Mouse (Mus musculus) skeletal muscle tissue, adult 2 months (tissue): ENCODE data around the gene Tenm3.

Experiments
- DNase-seq: peaks from one replicate; pipeline ENCODE4 v3.0.0-alpha.2; 2012; ENCODE audit warnings: low read depth, low spot score

The Tenm3 gene

GRCm38 (mm10) chr8:48456328-48457124, 387.2 kb downstream of the Tenm3 start:
- DNase-seq, result no peak

DNA sequence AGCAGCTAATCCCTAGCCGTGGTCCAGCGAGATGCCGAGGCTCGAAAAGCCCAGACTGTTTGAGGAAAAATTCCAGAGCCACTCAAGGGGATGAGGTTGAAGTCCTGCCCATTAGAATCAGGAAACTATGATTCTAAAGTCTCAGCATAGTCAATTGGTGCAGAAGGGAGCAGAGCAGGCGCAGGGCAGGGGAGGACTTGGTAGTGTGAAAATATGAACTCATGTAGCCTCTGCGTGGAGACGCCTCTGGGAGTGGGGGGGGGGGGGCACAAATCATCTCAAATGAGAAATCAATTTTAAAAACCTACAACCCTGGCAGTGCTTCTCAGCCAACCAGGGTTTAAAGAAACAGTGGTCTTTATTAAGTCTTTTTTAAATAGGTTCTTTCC, 392.5 kb downstream of the Tenm3 start:
- DNase-seq, result peak; percentile 8

- no peak for DNase-seq
Measured at GRCm38 (mm10) chr8:48450397-48451246, 393.1 kb downstream of the Tenm3 start.

- no peak for DNase-seq
Measured at GRCm38 (mm10) chr8:48449625-48450024, 394.1 kb downstream of the Tenm3 start.

- DNase-seq, result no peak
Measured at GRCm38 (mm10) chr8:48445690-48446089, 398.1 kb downstream of the Tenm3 start.

GRCm38 (mm10) chr8:48439491-48439890, 404.3 kb downstream of the Tenm3 start:
- DNase-seq, result no peak

DNA sequence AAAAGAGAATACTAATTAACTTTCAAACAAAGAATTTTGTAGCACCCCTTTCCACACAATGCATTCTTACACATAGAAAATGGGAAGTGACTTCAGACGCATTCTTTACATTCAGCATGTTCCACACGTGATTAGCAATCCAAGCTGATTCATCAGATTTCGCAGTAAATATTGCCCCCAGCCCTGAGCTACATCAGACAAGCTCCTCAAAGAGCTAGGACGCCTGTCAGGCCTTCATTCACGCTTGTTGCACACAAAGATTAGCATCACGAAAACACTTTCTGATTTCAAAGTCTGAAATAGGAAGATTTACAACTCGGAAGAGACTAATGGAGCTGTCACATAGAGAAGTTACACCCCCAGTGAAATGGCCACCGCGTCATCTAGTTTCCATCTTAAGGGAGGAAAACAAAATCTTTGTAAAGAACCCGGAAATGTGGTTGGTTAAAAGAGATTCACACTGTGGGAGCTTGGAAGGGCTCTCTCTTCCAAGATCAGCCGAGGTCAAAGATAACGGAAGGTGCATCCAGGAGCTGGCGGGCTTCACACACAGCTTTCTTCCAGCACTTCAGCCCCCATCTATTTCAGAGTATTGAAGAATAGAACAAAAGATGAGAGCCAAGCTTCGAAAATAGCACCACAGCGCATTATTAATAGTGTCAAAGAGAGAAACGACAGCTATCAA, 406.1 kb downstream of the Tenm3 start:
- DNase-seq, result no peak

DNA sequence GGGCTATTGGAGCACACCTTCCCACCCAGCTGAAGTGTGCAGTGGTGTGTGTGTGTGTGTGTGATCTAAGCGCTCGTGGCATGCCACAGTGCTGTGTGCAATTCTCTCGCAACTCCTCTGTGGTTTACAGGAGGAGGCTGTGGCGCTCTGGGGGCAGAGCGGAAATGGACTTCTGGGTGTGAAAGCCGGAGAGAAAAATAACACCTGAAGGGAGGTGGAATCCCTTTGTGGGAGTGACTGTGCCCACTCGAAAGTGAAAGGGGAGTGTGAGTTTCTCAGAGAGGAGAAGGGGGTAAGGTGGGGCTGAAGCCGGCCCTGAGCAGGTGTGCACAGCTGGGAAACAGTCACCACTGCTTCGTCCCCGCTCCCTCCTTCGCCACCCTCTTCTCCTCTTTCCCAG, 418.6 kb downstream of the Tenm3 start:
- no peak for DNase-seq

DNA sequence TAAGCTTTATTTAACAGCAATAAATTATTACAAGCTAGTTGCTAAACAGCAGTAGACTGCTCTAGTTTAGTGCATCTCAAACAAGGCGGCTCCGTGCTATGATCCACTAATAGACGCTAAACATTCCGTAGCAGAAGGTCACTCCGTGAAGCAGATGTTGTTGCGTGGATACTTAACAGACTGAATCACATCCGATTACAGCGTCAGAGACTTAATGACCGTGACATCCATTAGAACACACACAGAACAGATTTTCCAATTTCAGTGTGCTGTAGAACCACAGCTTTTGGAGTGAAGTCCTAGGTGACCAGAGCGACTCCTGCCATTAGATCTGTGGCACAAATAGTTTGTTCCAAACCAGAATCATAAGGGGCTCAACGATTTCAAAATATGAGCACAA, 426.0 kb downstream of the Tenm3 start:
- peak; percentile 4 for DNase-seq

DNA sequence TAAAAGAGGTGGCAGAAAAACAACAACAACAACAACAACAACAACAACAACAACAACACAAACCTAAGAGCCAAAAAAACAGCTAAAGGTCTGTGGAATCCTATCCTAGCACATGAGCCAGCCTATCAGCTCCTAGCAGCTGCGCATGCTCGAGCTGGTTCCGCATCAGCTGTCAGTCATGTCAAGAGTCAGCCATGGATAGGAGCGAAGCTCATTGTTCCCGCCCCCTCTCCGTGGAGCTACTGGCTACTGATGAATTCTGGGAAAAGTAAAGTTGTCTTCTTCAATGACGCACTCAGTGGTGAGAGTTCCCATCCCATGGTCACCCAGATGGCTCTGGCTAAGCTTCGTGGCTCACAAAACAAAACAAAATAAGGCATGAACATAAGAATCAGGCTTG, 432.8 kb downstream of the Tenm3 start:
- DNase-seq, result no peak

DNA sequence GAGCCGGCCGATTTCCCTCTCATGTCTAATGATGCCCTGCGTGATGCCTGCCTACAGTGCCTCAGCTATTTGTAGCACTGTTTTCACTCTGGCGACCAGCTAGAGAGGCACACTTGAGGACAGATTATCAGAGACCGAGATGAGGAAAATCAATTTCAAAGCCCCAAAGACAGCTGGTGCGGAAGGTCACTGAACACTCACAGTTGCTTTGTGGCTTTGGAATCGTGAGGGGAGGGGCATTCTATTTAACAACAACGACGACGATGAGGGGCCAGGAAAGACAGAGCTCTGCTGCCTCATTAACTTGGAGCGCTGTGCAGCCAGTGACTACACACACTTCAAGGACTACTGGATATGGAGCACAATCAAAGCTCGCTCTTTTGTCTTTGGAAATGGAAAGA, 443.2 kb downstream of the Tenm3 start:
- no peak for DNase-seq

DNA sequence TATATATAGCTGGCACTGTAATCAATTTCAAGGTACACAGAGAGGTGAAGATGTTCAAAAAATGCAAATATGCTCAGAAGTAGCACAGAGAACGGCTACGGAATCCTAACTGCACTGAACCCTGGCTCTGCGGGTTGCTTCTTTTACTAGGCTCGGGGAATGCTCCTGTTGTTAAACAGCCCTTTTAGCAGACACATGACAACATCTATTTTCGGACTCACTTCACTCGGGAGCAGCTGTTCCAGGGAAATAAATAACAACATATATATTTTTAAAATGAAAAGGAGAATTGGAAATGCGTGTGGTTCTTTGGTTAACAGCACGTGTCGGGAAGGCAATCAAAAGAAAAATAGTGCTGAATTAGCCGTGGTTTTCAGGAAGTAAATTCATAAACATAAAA, 457.9 kb downstream of the Tenm3 start:
- no peak for DNase-seq

- DNase-seq, result peak; percentile 34
Measured at GRCm38 (mm10) chr8:48380035-48380434, 463.7 kb downstream of the Tenm3 start.

GRCm38 (mm10) chr8:48376774-48377173, 467.0 kb downstream of the Tenm3 start:
- DNase-seq, result peak; percentile 85

GRCm38 (mm10) chr8:48375183-48375582, 468.6 kb downstream of the Tenm3 start:
- DNase-seq, result no peak

GRCm38 (mm10) chr8:48373404-48373803, 470.3 kb downstream of the Tenm3 start:
- no peak for DNase-seq

GRCm38 (mm10) chr8:48367164-48367563, 476.6 kb downstream of the Tenm3 start:
- no peak for DNase-seq

- DNase-seq, result no peak
Measured at GRCm38 (mm10) chr8:48356849-48357248, 486.9 kb downstream of the Tenm3 start.

GRCm38 (mm10) chr8:48353458-48353857, 490.3 kb downstream of the Tenm3 start:
- DNase-seq, result no peak

- no peak for DNase-seq
Measured at GRCm38 (mm10) chr8:48348901-48349300, 494.9 kb downstream of the Tenm3 start.

DNA sequence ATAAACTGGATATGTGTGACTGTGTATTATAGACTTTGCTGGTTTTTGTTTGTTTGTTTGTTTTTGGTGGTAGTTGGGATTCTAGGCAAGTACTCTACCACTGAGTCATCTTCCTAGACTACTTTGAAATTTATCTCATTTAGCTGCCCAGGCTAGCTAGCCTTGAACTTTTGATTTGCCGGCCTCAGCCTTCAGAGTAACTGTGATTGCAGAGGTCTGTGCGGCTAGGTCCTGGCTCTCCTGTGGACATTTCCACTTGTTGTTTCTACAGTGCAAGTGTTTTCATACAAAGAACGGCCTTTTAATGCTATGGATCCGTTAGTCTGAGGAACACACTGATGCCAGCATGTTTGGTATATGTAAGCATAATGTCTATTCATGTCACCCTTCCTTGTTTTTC, 495.4 kb downstream of the Tenm3 start:
- DNase-seq, result no peak

- no peak for DNase-seq
Measured at GRCm38 (mm10) chr8:48343067-48343420, 500.7 kb downstream of the Tenm3 start.
